Comparison of ENCODE assay signal across 8 mouse cellular contexts in genomic region chr13:45508495-45508894, GRCm38 (mm10). TPM values are rescaled to one million over a fixed set of nuclear protein-coding genes. Genes with fewer than 3 reads are reported as not detected.
A peak's percentile ranks its signal among the peaks of the same experiment; 100 is the strongest.
DNase-seq lines count a peak whose midpoint lies in the region; ATAC-seq and TF ChIP-seq lines count a peak whose summit lies in the region.

No protein-coding gene starts in this region.

- no peak for ATAC-seq in megakaryocyte, adult 5-6 weeks (ENCODE audit: poor library complexity, severe bottlenecking)
- ATAC-seq in midbrain, embryonic 13.5 days = peak; percentile 74
- peak; percentile 44; the same call in 1 of the 2 replicates for ATAC-seq in stomach, postnatal 0 days (ENCODE audit: low FRiP score, low TSS enrichment)

- TF ChIP-seq CTCF in stomach, postnatal 0 days (IDR thresholded peaks at IDR 0.05; ENCODE audit: low read depth) = peak; percentile 41

- peak overlapping the region; percentile 91 for H3K4me2 ChIP-seq in midbrain, embryonic 13.5 days (replicated peaks)
- peak overlapping the region; percentile 91 for H3K4me2 ChIP-seq in stomach, postnatal 0 days (replicated peaks; ENCODE audit: low read depth)

- H3K9me3 ChIP-seq in megakaryocyte, embryonic 14.5 days = peaks cover 10% of the 10 kb centered on the region
- H3K9me3 ChIP-seq in midbrain, embryonic 13.5 days = no peaks in the 10 kb centered on the region
- H3K9me3 ChIP-seq in stomach, postnatal 0 days (ENCODE audit: control insufficient read depth, low read length) = no peaks in the 10 kb centered on the region

- no peak overlapping the region for H3K27ac ChIP-seq in midbrain, embryonic 13.5 days
- H3K27ac ChIP-seq in stomach, postnatal 0 days (replicated peaks) = peak overlapping the region; percentile 58

- peak overlapping the region; percentile 95 for H3K4me3 ChIP-seq in megakaryocyte, embryonic 14.5 days (replicated peaks)
- peak overlapping the region; percentile 56 for H3K4me3 ChIP-seq in midbrain, embryonic 13.5 days (replicated peaks)
- peak overlapping the region; percentile 56 for H3K4me3 ChIP-seq in stomach, postnatal 0 days (ENCODE audit: low read depth, low read length)

- no peak overlapping the region; the same call in 1 of the 2 replicates for H3K9ac ChIP-seq in midbrain, embryonic 13.5 days (replicated peaks)
- H3K9ac ChIP-seq in stomach, postnatal 0 days (ENCODE audit: low read length) = peak overlapping the region; percentile 51; the same call in 1 of the 2 replicates

- no peak for TF ChIP-seq EP300 in stomach, postnatal 0 days (optimal IDR thresholded peaks at IDR 0.05)

- peaks cover 27% of the 10 kb centered on the region for H3K36me3 ChIP-seq in megakaryocyte, embryonic 14.5 days (replicated peaks; ENCODE audit: low read length)
- H3K36me3 ChIP-seq in midbrain, embryonic 13.5 days = no peaks in the 10 kb centered on the region
- H3K36me3 ChIP-seq in stomach, postnatal 0 days (ENCODE audit: control insufficient read depth, insufficient read depth, low read length) = no peaks in the 10 kb centered on the region

- H3K4me1 ChIP-seq in megakaryocyte, embryonic 14.5 days = peaks cover 79% of the 10 kb centered on the region
- H3K4me1 ChIP-seq in midbrain, embryonic 13.5 days (replicated peaks) = peaks cover 15% of the 10 kb centered on the region
- H3K4me1 ChIP-seq in stomach, postnatal 0 days (replicated peaks; ENCODE audit: control insufficient read depth, insufficient read depth) = peaks cover under 1% of the 10 kb centered on the region; the same call in 1 of the 2 replicates

- WGBS in midbrain, embryonic 13.5 days = 2% methylated on average over 8 of the region's 8 CpGs
- WGBS in stomach, postnatal 0 days = 6% methylated on average over 8 of the region's 8 CpGs

- peak; percentile 56 for DNase-seq in embryo, embryonic 11 days
- DNase-seq in heart, adult 11 months = peak; percentile 99
- peak; percentile 87 for DNase-seq in kidney, adult 11 months
- DNase-seq in left cerebral cortex, postnatal 4 days = peak; percentile 50
- DNase-seq in stomach, postnatal 0 days (ENCODE audit: low spot score) = peak; percentile 50

- intact Hi-C loops in left cerebral cortex, postnatal 4 days (cut with DNase I) = no loop called here

- no peaks in the 10 kb centered on the region for H3K27me3 ChIP-seq in megakaryocyte, embryonic 14.5 days (replicated peaks)
- peaks cover 20% of the 10 kb centered on the region; the same call in 1 of the 2 replicates for H3K27me3 ChIP-seq in midbrain, embryonic 13.5 days
- H3K27me3 ChIP-seq in stomach, postnatal 0 days (ENCODE audit: control insufficient read depth, insufficient read depth, low read length) = no peaks in the 10 kb centered on the region

RNA-seq across cellular contexts. Expression of gene Gmpr, which starts 1.3 kb away (rescaled TPM):
- polyA plus RNA-seq in megakaryocyte, embryonic 14.5 days (2012; ENCODE audit: insufficient read depth, low replicate concordance) = 140 and 296 TPM in 2 replicates
- total RNA-seq in megakaryocyte, adult 5-6 weeks (2015) = 1.7 and 2.0 TPM in 2 replicates
- 1.0 and 1.1 TPM in 2 replicates for total RNA-seq in megakaryocyte, adult 5-6 weeks (2017)
- total RNA-seq in left cerebral cortex, postnatal 4 days (2021) = 10 to 100 TPM; 16.2 to 17.5 TPM
- 19.0 and 20.4 TPM in 2 replicates for polyA plus RNA-seq in midbrain, embryonic 13.5 days (2015; fragmentation: Nextera tagmentation; extraction: Ambion mirVana)
- polyA plus RNA-seq in stomach, postnatal 0 days (2015; fragmentation: Nextera tagmentation; extraction: Ambion mirVana) = 38.7 and 40.3 TPM in 2 replicates
